Mouse (Mus musculus) 416B (cell line): ENCODE measurements around the gene Tchp.

ENCODE experiments used
- DNase-seq: peaks from one replicate; pipeline ENCODE4 v3.0.0; 2011; ENCODE audit warnings: low read depth

The Tchp gene

GRCm38 (mm10) chr5:114707265-114708068 lies at the start of gene Tchp:
Gene Tchp (plus strand): TSS chr5:114707760.
- DNase-seq, result peak; percentile 95

- DNase-seq, result no peak
These were observed 49.3 kb upstream of the Tchp start, which contains the start of gene Trpv4 for GRCm38 (mm10) chr5:114658255-114658654. Gene Trpv4 (minus strand): TSS chr5:114658421.

GRCm38 (mm10) chr5:114661029-114661428 lies 46.5 kb upstream of the Tchp start:
- DNase-seq, result peak; percentile 73

GRCm38 (mm10) chr5:114664139-114664538 lies 43.4 kb upstream of the Tchp start:
- no peak for DNase-seq

GRCm38 (mm10) chr5:114664750-114665149 lies 42.8 kb upstream of the Tchp start:
- no peak for DNase-seq

- peak; percentile 19 for DNase-seq
These were observed 40.9 kb upstream of the Tchp start for GRCm38 (mm10) chr5:114666659-114667058.

GRCm38 (mm10) chr5:114667228-114667856 lies 40.2 kb upstream of the Tchp start:
- peak; percentile 98 for DNase-seq

- DNase-seq, result no peak
These were observed 38.5 kb upstream of the Tchp start for GRCm38 (mm10) chr5:114669014-114669413.

- no peak for DNase-seq
These were observed 34.4 kb upstream of the Tchp start for GRCm38 (mm10) chr5:114673114-114673513.

GRCm38 (mm10) chr5:114674594-114674993 lies 33.0 kb upstream of the Tchp start:
- DNase-seq, result no peak

GRCm38 (mm10) chr5:114679841-114680591 lies 27.5 kb upstream of the Tchp start:
- DNase-seq, result no peak

- no peak for DNase-seq
These were observed 26.8 kb upstream of the Tchp start for GRCm38 (mm10) chr5:114680676-114681285.

- no peak for DNase-seq
These were observed 25.8 kb upstream of the Tchp start for GRCm38 (mm10) chr5:114681717-114682116.

- DNase-seq, result no peak
These were observed 21.6 kb upstream of the Tchp start for GRCm38 (mm10) chr5:114685986-114686385.

GRCm38 (mm10) chr5:114686726-114687210 lies 20.8 kb upstream of the Tchp start:
- DNase-seq, result no peak

- peak; percentile 39 for DNase-seq
These were observed 19.7 kb upstream of the Tchp start for GRCm38 (mm10) chr5:114687901-114688300.

- DNase-seq, result no peak
These were observed 18.9 kb upstream of the Tchp start for GRCm38 (mm10) chr5:114688703-114689102.

GRCm38 (mm10) chr5:114689700-114690366 lies 17.7 kb upstream of the Tchp start:
- DNase-seq, result peak; percentile 39

- DNase-seq, result peak; percentile 86
These were observed 16.7 kb upstream of the Tchp start, which contains the start of gene Gltp for GRCm38 (mm10) chr5:114690633-114691567. Gene Gltp (minus strand): TSS chr5:114690984.

- DNase-seq, result peak; percentile 72
These were observed 11.8 kb upstream of the Tchp start for GRCm38 (mm10) chr5:114695775-114696174.
